Mouse (Mus musculus): Measurements from ENCODE around the gene Sh3bp2. TPM values are rescaled to one million over a fixed set of nuclear protein-coding genes. Genes with fewer than 3 reads are reported as not detected.

Sh3bp2 gene
- polyA plus RNA-seq (2014; fragmentation: Nextera tagmentation; extraction: Ambion mirVana) = 20.6 and 29.8 TPM in 2 replicates

DNA sequence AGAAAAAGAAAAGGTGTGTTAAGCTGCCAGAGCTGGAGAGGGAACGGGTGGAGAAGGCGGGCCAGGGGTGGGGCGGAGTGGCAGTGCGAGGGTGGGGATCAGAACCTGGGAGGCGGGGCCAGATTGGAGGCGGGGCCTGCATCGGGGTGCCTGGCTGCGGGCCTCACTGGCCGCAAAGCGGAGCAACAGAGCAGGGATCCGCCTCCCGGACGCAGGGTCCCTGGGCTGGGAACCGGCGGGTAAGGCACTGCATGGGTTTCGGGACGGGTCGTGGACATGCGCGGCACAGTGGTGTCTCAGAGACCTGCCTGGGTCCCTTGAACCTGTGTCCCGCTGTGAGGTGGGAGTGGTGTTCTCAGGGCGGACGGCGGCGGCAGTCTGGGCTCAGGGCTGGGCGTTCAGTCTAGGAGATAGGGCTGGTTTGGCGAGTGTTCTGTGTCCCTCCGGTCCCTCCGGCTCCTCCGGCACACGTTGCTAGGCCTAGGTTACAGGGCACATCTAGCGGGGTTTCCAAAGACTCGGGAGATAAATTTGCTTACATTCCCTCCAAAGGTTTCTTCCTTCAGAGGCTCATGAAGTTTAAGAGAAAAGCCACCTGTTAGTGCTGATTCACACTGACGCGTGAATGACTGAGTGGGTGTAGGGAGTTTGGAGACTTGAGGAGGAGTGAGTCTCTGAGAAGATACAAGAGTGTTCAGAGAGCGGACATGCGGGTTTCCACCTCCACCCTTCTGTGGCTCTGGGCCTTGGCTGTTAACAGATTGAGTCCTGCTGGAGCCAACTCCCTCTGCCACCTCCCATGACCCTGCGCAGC, at the start of gene Sh3bp2:
TSS of gene Sh3bp2 (plus strand) at position 176 of the 814 bp plus-strand sequence.
- Histone ChIP-seq H3K9me3 (ENCODE audit: control insufficient read depth, low read length) (no peaks in the 10 kb centered on the region), H3K4me1 (ENCODE audit: control insufficient read depth, insufficient read depth, low read length) (no peaks in the 10 kb centered on the region), H3K4me2 (ENCODE audit: low read depth, low read length) (peak within 1 kb of the TSS; percentile 54), H3K9ac (replicated peaks; ENCODE audit: low read depth, low read length) (peak within 1 kb of the TSS; percentile 39), H3K4me3 (ENCODE audit: low read depth, low read length) (peak within 1 kb of the TSS; percentile 27), H3K27me3 (ENCODE audit: control insufficient read depth, insufficient read depth, low read length) (no peaks in the 10 kb centered on the region), H3K27ac (ENCODE audit: low read depth, low read length) (no peak within 1 kb of the TSS), H3K36me3 (ENCODE audit: control insufficient read depth, insufficient read depth, low read length) (no peaks in the 10 kb centered on the region)
- WGBS = 3% methylated on average over 38 of the region's 38 CpGs
- peak; percentile 91 for ATAC-seq (ENCODE audit: low read depth)

- ATAC-seq (ENCODE audit: low read depth) = no peak
- 80% methylated on average over 3 of the region's 3 CpGs for WGBS
- Histone ChIP-seq H3K27ac (ENCODE audit: low read depth, low read length) (no peak overlapping the region), H3K4me2 (ENCODE audit: low read depth, low read length) (no peak overlapping the region), H3K27me3 (ENCODE audit: control insufficient read depth, insufficient read depth, low read length) (no peaks in the 10 kb centered on the region), H3K36me3 (ENCODE audit: control insufficient read depth, insufficient read depth, low read length) (peaks cover 54% of the 10 kb centered on the region), H3K9me3 (ENCODE audit: control insufficient read depth, low read length) (no peaks in the 10 kb centered on the region), H3K9ac (replicated peaks; ENCODE audit: low read depth, low read length) (no peak overlapping the region), H3K4me3 (ENCODE audit: low read depth, low read length) (no peak overlapping the region), H3K4me1 (ENCODE audit: control insufficient read depth, insufficient read depth, low read length) (no peaks in the 10 kb centered on the region)
These were observed 44.7 kb upstream of the Sh3bp2 start for GRCm38 (mm10) chr5:34480926-34481325.

GRCm38 (mm10) chr5:34485731-34486130, 39.9 kb upstream of the Sh3bp2 start:
- no peak for ATAC-seq (ENCODE audit: low read depth)
- Histone ChIP-seq H3K9me3 (ENCODE audit: control insufficient read depth, low read length) (no peaks in the 10 kb centered on the region), H3K4me3 (ENCODE audit: low read depth, low read length) (no peak overlapping the region), H3K27me3 (ENCODE audit: control insufficient read depth, insufficient read depth, low read length) (no peaks in the 10 kb centered on the region), H3K4me2 (ENCODE audit: low read depth, low read length) (no peak overlapping the region), H3K9ac (replicated peaks; ENCODE audit: low read depth, low read length) (no peak overlapping the region), H3K27ac (ENCODE audit: low read depth, low read length) (no peak overlapping the region), H3K4me1 (ENCODE audit: control insufficient read depth, insufficient read depth, low read length) (no peaks in the 10 kb centered on the region), H3K36me3 (ENCODE audit: control insufficient read depth, insufficient read depth, low read length) (peaks cover 18% of the 10 kb centered on the region)
- WGBS = 93% methylated on average over 15 of the region's 15 CpGs

DNA sequence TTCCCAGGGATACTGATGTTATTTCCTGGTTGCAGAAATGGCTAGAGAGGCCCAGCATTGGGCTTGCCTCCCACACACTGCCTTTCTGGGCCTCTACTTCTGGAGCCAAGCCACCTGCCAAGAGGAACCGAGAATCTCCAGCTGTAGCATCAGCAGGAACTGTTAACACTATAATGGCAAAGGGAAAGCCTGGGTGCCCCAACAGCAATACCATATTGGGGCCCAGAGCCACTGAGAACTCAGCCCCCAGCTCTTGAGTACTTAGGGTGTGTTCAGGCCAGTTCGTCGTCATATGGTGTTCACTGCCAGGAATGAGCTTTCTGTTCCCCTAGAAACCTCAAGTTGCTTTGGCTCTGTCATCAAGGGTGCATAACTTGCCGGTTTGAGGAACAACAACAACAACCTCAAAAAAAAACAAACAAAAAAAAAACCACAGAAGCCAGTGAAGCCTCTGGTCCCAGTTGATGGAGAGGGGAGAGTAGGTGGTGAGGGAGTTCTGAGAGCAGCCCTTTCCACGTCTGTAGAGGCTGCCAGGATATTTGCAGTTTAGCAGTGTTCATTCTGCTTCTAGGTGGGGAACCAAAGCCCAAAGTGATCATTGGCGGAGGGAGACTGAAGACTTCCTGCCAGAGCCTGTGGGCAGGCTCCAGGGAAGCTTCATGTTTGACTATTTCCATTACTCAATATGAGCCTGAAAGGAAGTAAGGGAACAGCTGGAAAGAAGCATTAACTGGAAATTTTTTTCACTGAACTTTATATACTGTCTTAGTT, 38.1 kb upstream of the Sh3bp2 start:
- no peaks in the 10 kb centered on the region for H3K9me3 ChIP-seq (ENCODE audit: control insufficient read depth, low read length)
- H3K4me3 ChIP-seq (ENCODE audit: low read depth, low read length) = no peak overlapping the region
- no peaks in the 10 kb centered on the region for H3K4me1 ChIP-seq (ENCODE audit: control insufficient read depth, insufficient read depth, low read length)
- H3K36me3 ChIP-seq (ENCODE audit: control insufficient read depth, insufficient read depth, low read length) = peaks cover 9% of the 10 kb centered on the region
- no peak for ATAC-seq (ENCODE audit: low read depth)
- WGBS = 78% methylated on average over 6 of the region's 6 CpGs
- no peak overlapping the region for H3K9ac ChIP-seq (replicated peaks; ENCODE audit: low read depth, low read length)
- H3K4me2 ChIP-seq (ENCODE audit: low read depth, low read length) = no peak overlapping the region
- H3K27ac ChIP-seq (ENCODE audit: low read depth, low read length) = no peak overlapping the region
- H3K27me3 ChIP-seq (ENCODE audit: control insufficient read depth, insufficient read depth, low read length) = no peaks in the 10 kb centered on the region

DNA sequence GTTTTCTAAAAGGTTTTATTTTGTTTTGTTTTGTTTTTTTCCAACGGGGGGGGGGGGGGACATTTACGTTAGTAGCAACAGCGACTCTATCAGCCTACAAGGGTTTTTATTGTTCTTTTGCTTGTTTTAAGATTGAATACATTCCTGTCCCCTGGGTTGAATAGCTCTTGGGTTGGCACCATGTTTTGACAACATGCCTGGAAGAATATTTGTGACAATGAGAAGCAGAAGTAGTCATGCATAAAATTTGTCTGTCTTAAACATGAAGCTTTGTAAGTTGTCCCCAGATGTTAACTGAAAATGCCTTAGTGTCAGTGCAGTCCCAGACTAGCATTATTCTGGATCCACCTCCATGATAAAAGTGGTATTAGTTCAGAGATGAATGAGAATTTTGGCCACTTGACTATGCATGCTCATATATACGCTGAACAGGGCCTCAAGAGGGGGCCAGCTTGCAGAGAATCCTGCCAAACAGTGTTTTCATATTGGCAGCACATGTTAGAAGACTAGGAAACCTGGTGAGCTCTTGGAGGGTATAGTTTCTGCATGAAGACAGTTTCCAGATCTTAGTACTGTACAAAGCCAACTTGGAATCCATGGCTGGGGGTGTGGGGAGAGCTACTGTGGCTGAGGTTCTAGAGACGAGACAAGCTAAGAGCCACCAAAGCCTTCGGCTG, 36.8 kb upstream of the Sh3bp2 start:
- Histone ChIP-seq H3K4me2 (ENCODE audit: low read depth, low read length) (no peak overlapping the region), H3K4me1 (ENCODE audit: control insufficient read depth, insufficient read depth, low read length) (no peaks in the 10 kb centered on the region), H3K4me3 (ENCODE audit: low read depth, low read length) (no peak overlapping the region), H3K27me3 (ENCODE audit: control insufficient read depth, insufficient read depth, low read length) (no peaks in the 10 kb centered on the region), H3K9ac (replicated peaks; ENCODE audit: low read depth, low read length) (no peak overlapping the region), H3K9me3 (ENCODE audit: control insufficient read depth, low read length) (no peaks in the 10 kb centered on the region), H3K27ac (ENCODE audit: low read depth, low read length) (no peak overlapping the region), H3K36me3 (ENCODE audit: control insufficient read depth, insufficient read depth, low read length) (peaks cover 9% of the 10 kb centered on the region)
- no peak for ATAC-seq (ENCODE audit: low read depth)
- 83% methylated on average over 6 of the region's 6 CpGs for WGBS

DNA sequence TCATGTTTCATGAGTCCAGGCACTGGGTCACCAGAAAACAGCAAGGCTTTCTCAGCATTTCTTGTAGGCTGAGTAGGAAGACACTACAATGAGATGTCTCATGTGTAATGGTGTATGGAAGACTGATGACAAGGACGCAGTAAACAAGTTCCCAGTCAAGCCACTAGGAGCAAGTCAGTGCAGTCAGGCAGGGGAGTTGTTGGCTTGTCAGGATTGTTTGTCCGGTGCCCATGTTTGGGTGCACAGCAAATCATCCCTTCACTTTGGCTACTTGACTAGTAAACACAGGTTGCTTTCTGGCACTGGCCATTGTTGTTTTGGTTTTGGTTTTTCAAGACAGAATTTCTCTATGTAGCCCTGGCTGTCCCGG, 36.2 kb upstream of the Sh3bp2 start:
- WGBS = 89% methylated on average over 3 of the region's 3 CpGs
- H3K4me3 ChIP-seq (ENCODE audit: low read depth, low read length) = no peak overlapping the region
- no peak overlapping the region for H3K9ac ChIP-seq (replicated peaks; ENCODE audit: low read depth, low read length)
- no peak overlapping the region for H3K4me2 ChIP-seq (ENCODE audit: low read depth, low read length)
- H3K9me3 ChIP-seq (ENCODE audit: control insufficient read depth, low read length) = no peaks in the 10 kb centered on the region
- H3K4me1 ChIP-seq (ENCODE audit: control insufficient read depth, insufficient read depth, low read length) = no peaks in the 10 kb centered on the region
- no peaks in the 10 kb centered on the region for H3K27me3 ChIP-seq (ENCODE audit: control insufficient read depth, insufficient read depth, low read length)
- no peak for ATAC-seq (ENCODE audit: low read depth)
- H3K27ac ChIP-seq (ENCODE audit: low read depth, low read length) = no peak overlapping the region
- H3K36me3 ChIP-seq (ENCODE audit: control insufficient read depth, insufficient read depth, low read length) = peaks cover 9% of the 10 kb centered on the region

DNA sequence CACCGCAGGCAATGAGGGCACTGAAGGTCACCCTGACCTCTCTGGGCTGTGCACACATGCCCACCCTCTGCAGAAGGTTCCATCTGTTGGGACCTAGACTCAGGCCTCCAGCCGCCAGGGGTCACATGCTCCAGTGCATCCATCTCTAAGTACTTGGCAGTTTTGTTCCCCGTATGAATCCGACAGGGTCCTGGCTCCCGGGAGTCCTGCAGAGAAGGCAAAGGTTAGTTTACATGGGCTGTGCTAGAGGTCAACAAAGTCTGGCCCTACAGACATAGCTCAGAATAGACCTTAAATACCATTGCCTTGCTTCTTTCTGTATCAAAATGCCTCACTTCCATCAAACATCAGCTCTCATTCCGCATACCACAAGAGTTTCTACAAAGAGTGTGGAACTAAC, 28.9 kb upstream of the Sh3bp2 start:
- 0 out of 2 replicates have a peak, but pooled peaks have one; percentile 11 for ATAC-seq (ENCODE audit: low read depth)
- WGBS = 76% methylated on average over 6 of the region's 6 CpGs

GRCm38 (mm10) chr5:34500886-34501285, 24.8 kb upstream of the Sh3bp2 start:
- no peaks in the 10 kb centered on the region for H3K4me1 ChIP-seq (ENCODE audit: control insufficient read depth, insufficient read depth, low read length)
- H3K4me2 ChIP-seq (ENCODE audit: low read depth, low read length) = no peak overlapping the region
- H3K27ac ChIP-seq (ENCODE audit: low read depth, low read length) = no peak overlapping the region
- H3K27me3 ChIP-seq (ENCODE audit: control insufficient read depth, insufficient read depth, low read length) = no peaks in the 10 kb centered on the region
- no peak overlapping the region for H3K4me3 ChIP-seq (ENCODE audit: low read depth, low read length)
- no peak for ATAC-seq (ENCODE audit: low read depth)
- H3K9me3 ChIP-seq (ENCODE audit: control insufficient read depth, low read length) = no peaks in the 10 kb centered on the region
- 82% methylated on average over 5 of the region's 5 CpGs for WGBS
- H3K9ac ChIP-seq (replicated peaks; ENCODE audit: low read depth, low read length) = no peak overlapping the region
- H3K36me3 ChIP-seq (ENCODE audit: control insufficient read depth, insufficient read depth, low read length) = no peaks in the 10 kb centered on the region

More for the DNA sequence above, 28.9 kb upstream of the Sh3bp2 start:
- H3K4me1 ChIP-seq (ENCODE audit: control insufficient read depth, insufficient read depth, low read length) = no peaks in the 10 kb centered on the region
- H3K9me3 ChIP-seq (ENCODE audit: control insufficient read depth, low read length) = no peaks in the 10 kb centered on the region
- H3K4me2 ChIP-seq (ENCODE audit: low read depth, low read length) = no peak overlapping the region
- no peaks in the 10 kb centered on the region for H3K27me3 ChIP-seq (ENCODE audit: control insufficient read depth, insufficient read depth, low read length)
- no peaks in the 10 kb centered on the region for H3K36me3 ChIP-seq (ENCODE audit: control insufficient read depth, insufficient read depth, low read length)
- no peak overlapping the region for H3K4me3 ChIP-seq (ENCODE audit: low read depth, low read length)
- H3K9ac ChIP-seq (replicated peaks; ENCODE audit: low read depth, low read length) = no peak overlapping the region
- H3K27ac ChIP-seq (ENCODE audit: low read depth, low read length) = no peak overlapping the region
